Mouse (Mus musculus) testis, adult 2 months (tissue): ENCODE results near the gene Ntn4. TPM values are rescaled to one million over a fixed set of nuclear protein-coding genes. Genes with fewer than 3 reads are reported as not detected.

Experiments
- H3K27ac ChIP-seq: fragments of 200-500 bp; 2 replicates; pipeline ENCODE4 v1.5.1; 2012; ENCODE audit warnings: low read depth, low read length; ENCODE audit not compliant: control insufficient read depth, insufficient read depth
- H3K27me3 ChIP-seq: fragments of 200-500 bp; 2 replicates; pipeline ENCODE4 v1.6.1; 2012; ENCODE audit warnings: mild to moderate bottlenecking, low read length, moderate library complexity; ENCODE audit not compliant: control insufficient read depth, insufficient read depth
- H3K36me3 ChIP-seq: fragments of 200-500 bp; 2 replicates; pipeline ENCODE4 v1.6.1; 2012; ENCODE audit warnings: mild to moderate bottlenecking, low read length; ENCODE audit not compliant: control insufficient read depth, insufficient read depth
- H3K4me1 ChIP-seq: fragments of 200-500 bp; 2 replicates; pipeline ENCODE4 v1.6.1; 2012; ENCODE audit warnings: low read length; ENCODE audit not compliant: control insufficient read depth, insufficient read depth
- H3K4me3 ChIP-seq: fragments of 200-500 bp; 2 replicates; pipeline ENCODE4 v1.5.1; 2012; ENCODE audit warnings: low read depth, mild to moderate bottlenecking, low read length, moderate library complexity, mixed read lengths; ENCODE audit not compliant: control insufficient read depth
- CTCF ChIP-seq: fragments of 200-500 bp; IDR thresholded peaks from 2 replicates; pipeline ENCODE4 v1.5.1; 2012; ENCODE audit warnings: low read depth, mild to moderate bottlenecking, inconsistent platforms, low read length, moderate library complexity; ENCODE audit not compliant: control insufficient read depth, insufficient read depth, insufficient replicate concordance
- POLR2A ChIP-seq: fragments of 200-500 bp; IDR thresholded peaks from 2 replicates; pipeline ENCODE4 v1.6.1; 2012; ENCODE audit warnings: low read depth, mild to moderate bottlenecking, inconsistent platforms, low read length, moderate library complexity; ENCODE audit not compliant: control insufficient read depth
- polyA plus RNA-seq: library from polyadenylated mRNA; depleted of rRNA; stranded (reverse); fragments of >200 nt; gene quantifications from 2 replicates; pipeline ENCODE4 v1.2.3, GENCODE M21; 2012

Gene Ntn4
- polyA plus RNA-seq, 1 experiment: 3.2 TPM

DNA sequence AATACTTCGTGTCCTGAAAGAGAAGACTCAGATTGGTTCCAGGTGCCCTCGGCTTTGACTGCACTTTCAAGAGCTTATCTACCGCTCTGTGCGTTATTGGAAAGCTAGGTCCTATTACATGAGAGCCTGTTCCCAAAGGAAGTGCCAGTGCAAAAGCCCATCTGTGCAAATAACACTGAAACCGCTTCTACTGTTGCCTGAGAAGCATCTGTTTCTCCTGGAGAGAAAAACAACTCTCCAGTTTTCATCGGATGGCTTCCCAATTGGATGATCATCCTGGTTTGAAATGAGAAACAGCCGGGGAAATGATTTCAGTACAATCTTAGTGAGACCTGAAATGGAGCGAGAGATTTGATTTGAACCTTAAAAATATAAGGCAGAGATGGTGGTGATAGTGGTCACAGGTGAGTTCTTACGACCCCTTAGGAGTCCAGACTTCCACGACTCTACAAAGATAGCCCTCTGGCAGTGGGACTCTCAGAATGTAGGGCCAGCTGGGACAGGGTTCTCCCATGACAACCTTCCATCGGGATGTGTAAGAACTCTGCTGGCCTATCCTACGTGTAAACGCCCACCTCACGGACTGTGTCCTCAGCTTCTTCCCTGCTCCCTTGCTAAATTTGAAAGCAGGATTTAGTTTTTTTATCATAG lies 101.1 kb downstream of the Ntn4 start:
- Histone ChIP-seq H3K4me3 (no peak overlapping the region), H3K4me1 (no peaks in the 10 kb centered on the region), H3K27me3 (no peaks in the 10 kb centered on the region), H3K36me3 (no peaks in the 10 kb centered on the region), H3K27ac (no peak overlapping the region)
- no peak for TF ChIP-seq POLR2A
- no peak for TF ChIP-seq CTCF

DNA sequence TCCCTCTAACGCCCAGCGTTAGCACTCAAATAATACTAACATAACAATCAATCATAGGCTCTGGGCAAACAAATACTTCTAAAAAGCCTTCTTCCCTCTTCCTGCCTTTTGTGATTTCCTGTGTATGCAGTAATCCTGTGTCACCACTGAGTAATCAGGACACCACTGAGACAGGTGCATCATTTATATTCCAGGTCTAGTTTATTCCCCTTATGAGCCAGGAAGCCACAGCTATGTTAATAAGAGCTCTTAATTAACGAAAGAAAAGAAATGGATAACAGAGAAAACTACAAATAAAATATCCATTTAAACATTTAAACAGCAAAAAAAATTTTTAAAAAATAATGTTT lies 101.6 kb downstream of the Ntn4 start:
- no peaks in the 10 kb centered on the region for H3K4me1 ChIP-seq
- H3K36me3 ChIP-seq: no peaks in the 10 kb centered on the region
- H3K27ac ChIP-seq: no peak overlapping the region
- TF ChIP-seq POLR2A (no peak), CTCF (no peak)
- no peak overlapping the region for H3K4me3 ChIP-seq
- H3K27me3 ChIP-seq: no peaks in the 10 kb centered on the region

DNA sequence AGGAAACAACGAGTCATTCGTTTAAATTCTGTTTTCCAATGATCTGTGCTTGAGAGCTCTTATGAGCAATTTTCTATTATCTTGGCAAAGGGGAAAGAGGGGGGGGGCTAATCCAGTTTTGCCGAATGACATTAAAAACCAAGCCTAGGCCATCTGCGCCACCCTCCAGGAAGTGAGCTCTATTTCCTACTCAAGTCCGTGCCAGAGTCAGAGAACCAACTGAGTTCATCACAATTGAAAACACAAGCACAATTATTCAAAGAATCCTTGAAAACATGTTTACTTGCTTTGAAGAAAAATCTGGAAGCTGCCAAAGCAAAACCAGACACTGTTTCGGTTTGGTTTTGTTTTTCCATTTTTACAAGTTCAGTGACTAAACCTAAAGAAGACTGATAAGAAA lies 102.1 kb downstream of the Ntn4 start:
- no peaks in the 10 kb centered on the region for H3K4me1 ChIP-seq

DNA sequence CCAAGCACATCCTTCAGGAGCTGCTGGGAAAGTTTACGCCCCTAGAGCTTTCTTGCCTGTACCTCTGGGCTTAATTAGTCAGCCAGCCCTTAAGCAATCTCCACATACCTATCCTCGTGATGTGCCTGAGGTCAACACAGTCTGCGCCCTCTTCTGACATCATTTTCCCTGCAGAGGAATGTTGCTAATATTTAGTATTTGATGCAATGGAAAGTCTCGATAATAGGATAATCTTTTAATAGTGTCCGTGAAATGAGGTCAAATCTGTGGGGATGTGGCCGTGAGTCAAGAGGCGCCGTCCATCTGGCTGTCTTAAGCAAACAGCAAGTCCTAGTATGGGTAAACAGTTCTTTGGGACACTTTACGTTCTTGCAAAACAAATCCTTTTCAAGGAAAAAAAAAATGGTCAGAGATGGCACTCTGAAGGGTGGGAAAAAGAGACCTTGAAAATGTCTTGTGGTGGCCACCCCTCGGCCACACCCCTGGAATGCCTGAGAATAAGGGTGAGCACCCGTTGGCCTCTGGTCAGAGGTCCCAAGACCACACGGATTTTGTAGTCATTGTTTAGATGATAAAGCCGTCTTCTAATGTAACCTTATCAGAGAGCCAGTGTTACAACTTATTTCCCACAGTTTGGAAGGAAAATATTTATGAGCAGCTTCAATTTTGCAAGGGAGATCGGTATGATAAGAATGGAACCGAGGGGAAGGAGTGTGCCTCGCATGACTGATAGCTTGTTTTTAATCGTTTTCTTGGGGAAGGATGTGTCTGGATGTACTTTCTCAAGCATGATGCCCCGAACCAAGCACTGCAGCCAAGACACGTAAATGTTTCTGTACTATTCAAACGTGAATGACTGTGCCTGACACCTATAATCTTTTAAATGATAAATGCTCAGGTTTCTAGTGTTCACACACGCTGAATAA lies 109.0 kb downstream of the Ntn4 start:
- H3K27me3 ChIP-seq: no peaks in the 10 kb centered on the region
- no peak overlapping the region; the same call in 1 of the 2 replicates for H3K27ac ChIP-seq
- H3K36me3 ChIP-seq: no peaks in the 10 kb centered on the region
- no peaks in the 10 kb centered on the region for H3K4me1 ChIP-seq
- H3K4me3 ChIP-seq: no peak overlapping the region
- TF ChIP-seq POLR2A: no peak
- TF ChIP-seq CTCF: no peak

More for the DNA sequence above, 102.1 kb downstream of the Ntn4 start:
- Histone ChIP-seq H3K4me3 (no peak overlapping the region), H3K27me3 (no peaks in the 10 kb centered on the region), H3K27ac (no peak overlapping the region), H3K36me3 (no peaks in the 10 kb centered on the region)
- TF ChIP-seq CTCF (no peak), POLR2A (no peak)

DNA sequence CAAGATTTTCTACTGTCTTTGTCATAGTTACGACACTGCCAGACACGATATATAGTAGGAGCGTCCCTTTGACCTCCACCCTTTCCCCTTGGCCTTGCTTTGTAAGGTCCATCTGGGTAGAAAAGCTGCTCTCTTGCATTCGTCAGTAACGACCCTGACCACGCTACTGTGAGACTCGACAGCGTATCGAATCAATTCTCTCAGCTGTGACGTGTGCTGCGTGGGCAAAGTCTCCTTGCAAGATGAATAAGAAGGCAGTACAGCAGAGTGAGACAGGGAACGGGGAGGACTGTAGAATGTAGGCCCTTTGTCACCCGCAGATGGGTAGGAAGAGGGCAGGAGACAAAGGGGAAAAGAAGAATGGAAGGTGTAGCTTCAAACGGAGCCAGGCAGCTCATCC lies 110.8 kb downstream of the Ntn4 start:
- no peak overlapping the region for H3K27ac ChIP-seq
- no peaks in the 10 kb centered on the region for H3K27me3 ChIP-seq
- no peaks in the 10 kb centered on the region for H3K4me1 ChIP-seq
- no peaks in the 10 kb centered on the region for H3K36me3 ChIP-seq
- TF ChIP-seq CTCF (no peak), POLR2A (no peak)
- no peak overlapping the region for H3K4me3 ChIP-seq

DNA sequence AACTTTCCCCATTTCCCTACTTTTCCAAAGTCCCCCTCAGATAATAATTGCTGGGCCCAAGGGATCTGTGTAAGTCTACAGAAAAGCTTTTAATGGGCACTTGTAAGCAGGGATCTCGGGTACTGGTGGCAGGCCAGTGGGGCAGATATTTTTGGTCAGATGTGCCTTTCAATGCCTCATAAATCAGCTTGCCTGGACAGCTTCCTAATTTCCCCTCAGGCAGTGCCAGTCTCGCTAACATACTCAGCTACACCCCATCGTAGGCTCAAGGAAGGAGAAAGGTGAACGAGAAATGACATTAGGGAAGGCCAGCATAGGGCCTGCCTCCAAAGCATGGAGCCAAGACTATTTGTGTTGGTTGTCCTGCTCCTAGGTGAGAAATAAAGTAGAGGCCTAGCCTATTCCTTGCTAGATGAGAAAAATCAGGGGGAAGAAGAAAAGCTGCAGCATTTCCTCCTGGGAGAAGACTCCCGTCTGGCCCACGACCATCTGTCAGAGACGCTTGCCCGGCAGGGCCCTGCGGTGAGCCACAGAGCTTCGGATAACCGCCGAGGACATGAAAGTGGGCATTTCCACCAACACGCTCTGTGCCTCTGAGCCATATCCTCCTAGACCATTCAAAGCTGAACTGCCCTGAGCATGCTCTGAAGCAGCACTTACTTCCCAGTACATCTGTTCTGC lies 113.4 kb downstream of the Ntn4 start:
- Histone ChIP-seq H3K27me3 (no peaks in the 10 kb centered on the region), H3K36me3 (no peaks in the 10 kb centered on the region), H3K4me1 (no peaks in the 10 kb centered on the region), H3K4me3 (no peak overlapping the region), H3K27ac (no peak overlapping the region)
- no peak for TF ChIP-seq POLR2A
- no peak for TF ChIP-seq CTCF

DNA sequence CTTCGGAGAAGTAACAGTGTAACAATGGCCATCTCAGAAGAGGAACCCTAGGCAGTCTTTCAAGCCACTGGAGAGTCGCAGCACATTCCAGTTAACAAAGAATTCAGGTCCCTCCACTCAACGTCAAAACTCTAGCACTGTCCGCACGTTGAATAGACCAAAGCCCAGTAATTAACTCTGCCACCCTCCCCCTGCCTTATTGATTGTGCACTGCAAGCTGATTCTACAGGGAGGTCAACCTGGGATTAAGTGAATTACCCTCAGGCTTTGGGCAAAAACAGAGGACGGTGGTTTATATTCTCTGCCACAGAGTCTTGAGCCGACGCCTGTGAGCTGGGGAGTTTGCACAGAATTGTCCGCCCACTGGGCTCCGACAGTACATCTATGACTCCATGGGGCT lies 115.7 kb downstream of the Ntn4 start:
- Histone ChIP-seq H3K4me1 (no peaks in the 10 kb centered on the region), H3K4me3 (no peak overlapping the region), H3K27me3 (no peaks in the 10 kb centered on the region), H3K36me3 (no peaks in the 10 kb centered on the region), H3K27ac (no peak overlapping the region)
- TF ChIP-seq CTCF: no peak
- no peak for TF ChIP-seq POLR2A
